Mouse (Mus musculus) heart, adult 2 months (tissue): ENCODE measurements around the gene Zmiz2.

Source experiments
- CTCF ChIP-seq: fragments of 200-600 bp; IDR thresholded peaks from 2 replicates; pipeline ENCODE4 v1.8.1; 2022; ENCODE audit warnings: antibody characterized with exemption, mild to moderate bottlenecking, moderate library complexity
- POLR2A ChIP-seq: fragments of 200-500 bp; IDR thresholded peaks from 2 replicates; pipeline ENCODE4 v1.6.1; 2011; ENCODE audit warnings: mild to moderate bottlenecking, low read depth, low read length, control low read depth; ENCODE audit not compliant: insufficient read depth

GRCm38 (mm10) chr11:6366434-6366833 is 22.4 kb upstream of the Zmiz2 start:
- TF ChIP-seq POLR2A (no peak), CTCF (no peak)
